Mouse (Mus musculus) spleen, adult 2 months (tissue): ENCODE results near the gene Fgfr2. TPM values are rescaled to one million over a fixed set of nuclear protein-coding genes. Genes with fewer than 3 reads are reported as not detected.

Experiments used
- DNase-seq, 2 experiments: peaks; one replicate each; pipeline versions ENCODE4 v3.0.0 to v3.0.0-alpha.2; 2012 to 2021; ENCODE audit warnings: low spot score in 2 of 2, low read depth in 1 of 2
- H3K27ac ChIP-seq: fragments of 200-500 bp; 2 replicates; pipeline ENCODE4 v1.5.1; 2012; ENCODE audit warnings: low read length, inconsistent platforms; ENCODE audit not compliant: insufficient read depth
- H3K27me3 ChIP-seq: fragments of 200-500 bp; 2 replicates; pipeline ENCODE4 v1.6.1; 2012; ENCODE audit warnings: mild to moderate bottlenecking, moderate library complexity, low read length, inconsistent platforms; ENCODE audit not compliant: control insufficient read depth, insufficient read depth
- H3K36me3 ChIP-seq: fragments of 200-500 bp; 2 replicates; pipeline ENCODE4 v1.6.1; 2012; ENCODE audit warnings: mild to moderate bottlenecking, low read length, inconsistent platforms; ENCODE audit not compliant: control insufficient read depth, insufficient read depth
- H3K4me1 ChIP-seq: fragments of 200-500 bp; 2 replicates; pipeline ENCODE4 v1.6.1; 2011; ENCODE audit warnings: inconsistent platforms; ENCODE audit not compliant: control insufficient read depth, insufficient read depth, insufficient read length
- H3K4me3 ChIP-seq: fragments of 200-500 bp; 2 replicates; pipeline ENCODE4 v1.5.1; 2011; ENCODE audit warnings: mild to moderate bottlenecking, inconsistent platforms; ENCODE audit not compliant: insufficient read depth, insufficient read length; ENCODE audit errors: extremely low read depth
- CTCF ChIP-seq: fragments of 200-500 bp; IDR thresholded peaks from 2 replicates; pipeline ENCODE4 v1.5.1; 2011; ENCODE audit warnings: mild to moderate bottlenecking, inconsistent platforms; ENCODE audit not compliant: insufficient read depth, insufficient read length, insufficient replicate concordance; ENCODE audit errors: extremely low read depth
- POLR2A ChIP-seq: fragments of 200-500 bp; IDR thresholded peaks from 2 replicates; pipeline ENCODE4 v1.6.1; 2011; ENCODE audit warnings: low read depth, low read length, inconsistent platforms
- WGBS: fragments of 180-500 bp; shearing (Covaris S2); methylation state at CpG from one replicate; pipeline ENCODE4 v1.1.7; 2018; 5-methylcytosine and 5-hydroxymethylcytosine counted together
- polyA plus RNA-seq: library from polyadenylated mRNA; depleted of rRNA; stranded (reverse); fragments of >200 nt; gene quantifications from 2 replicates; pipeline ENCODE4 v1.2.3, GENCODE M21; 2012

The Fgfr2 gene
- polyA plus RNA-seq, 1 experiment: 1.6 TPM

DNA sequence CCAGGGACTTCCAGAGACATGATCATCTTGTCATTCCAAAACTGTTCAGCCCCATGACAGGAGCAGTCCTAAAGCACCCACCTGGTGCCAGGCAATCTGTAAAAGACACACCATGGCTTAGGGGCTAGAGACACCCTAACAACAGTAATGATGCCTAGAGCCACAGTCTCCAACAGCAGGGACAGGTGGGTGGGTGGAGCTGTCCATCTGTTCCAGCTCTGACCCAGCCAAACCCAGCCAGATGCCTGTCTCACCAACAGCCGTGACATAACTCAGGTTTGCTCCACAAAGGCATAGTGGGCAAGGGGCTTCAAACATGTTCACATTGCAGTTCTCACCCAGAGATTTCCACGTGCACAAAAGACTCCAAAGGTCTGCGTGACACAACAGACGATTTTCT lies 841.4 kb downstream of the Fgfr2 start:
- Histone ChIP-seq H3K4me3 (no peak overlapping the region), H3K27ac (no peak overlapping the region), H3K27me3 (no peaks in the 10 kb centered on the region), H3K4me1 (peaks cover 35% of the 10 kb centered on the region; the same call in 1 of the 2 replicates), H3K36me3 (peaks cover 3% of the 10 kb centered on the region)
- 76% methylated on average over 4 of the region's 4 CpGs for WGBS
- TF ChIP-seq CTCF (no peak), POLR2A (no peak)
- no peak for DNase-seq

DNA sequence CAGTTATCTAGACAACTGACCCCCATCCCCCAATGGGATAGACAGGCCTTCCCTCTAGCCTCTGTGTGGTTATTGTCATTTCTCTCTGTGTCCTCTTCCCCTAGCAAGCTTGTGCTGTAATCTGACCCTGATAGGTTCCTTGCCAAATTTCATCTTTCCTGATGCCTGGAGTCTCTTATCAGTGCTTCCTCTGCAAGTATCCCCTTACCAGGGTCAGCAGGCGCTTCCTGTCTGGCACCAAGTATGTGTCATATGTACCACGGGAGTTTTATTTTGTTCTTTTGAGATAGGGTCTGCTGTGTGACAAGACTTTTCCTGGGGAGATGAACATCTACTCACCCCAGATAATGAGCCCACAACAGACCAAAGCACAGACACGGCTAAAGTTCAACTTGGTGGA lies 844.5 kb downstream of the Fgfr2 start:
- no peak for DNase-seq
- H3K27ac ChIP-seq: no peak overlapping the region
- 76% methylated on average over 3 of the region's 3 CpGs for WGBS
- TF ChIP-seq POLR2A: no peak
- no peak for TF ChIP-seq CTCF
- no peak overlapping the region for H3K4me3 ChIP-seq
- H3K27me3 ChIP-seq: no peaks in the 10 kb centered on the region
- peaks cover 4% of the 10 kb centered on the region for H3K36me3 ChIP-seq
- H3K4me1 ChIP-seq: peaks cover 16% of the 10 kb centered on the region; the same call in 1 of the 2 replicates

DNA sequence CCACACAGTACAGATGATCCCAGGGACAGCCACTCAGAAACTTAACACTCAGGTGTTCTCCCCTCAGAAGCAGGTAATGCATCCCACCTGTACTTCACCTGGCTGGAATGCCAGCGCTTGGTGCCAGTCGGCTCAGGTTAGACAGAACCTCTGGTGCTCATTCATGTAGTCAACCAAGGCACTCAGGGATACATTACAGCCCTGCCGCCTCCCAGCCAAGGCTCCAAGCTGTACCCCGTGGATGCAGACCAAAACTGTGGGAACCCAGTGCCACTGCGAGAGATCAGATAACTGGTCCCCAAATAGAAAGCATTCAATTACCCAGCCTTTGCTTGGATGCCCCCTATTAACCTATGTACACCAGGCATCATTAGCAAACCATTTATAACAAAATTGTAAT lies 846.9 kb downstream of the Fgfr2 start:
- Histone ChIP-seq H3K4me1 (no peaks in the 10 kb centered on the region), H3K4me3 (no peak overlapping the region), H3K27ac (no peak overlapping the region), H3K36me3 (peaks cover 5% of the 10 kb centered on the region), H3K27me3 (no peaks in the 10 kb centered on the region)
- WGBS: 92% methylated on average over 5 of the region's 5 CpGs
- TF ChIP-seq POLR2A (no peak), CTCF (no peak)
- no peak for DNase-seq

- Histone ChIP-seq H3K36me3 (peaks cover 13% of the 10 kb centered on the region), H3K4me1 (no peaks in the 10 kb centered on the region), H3K27me3 (no peaks in the 10 kb centered on the region), H3K4me3 (no peak overlapping the region), H3K27ac (no peak overlapping the region)
- no peak for DNase-seq
- WGBS: 91% methylated on average over 2 of the region's 2 CpGs
- TF ChIP-seq POLR2A (no peak), CTCF (no peak)
Measured at GRCm38 (mm10) chr7:132273741-132274513, 849.2 kb downstream of the Fgfr2 start.

GRCm38 (mm10) chr7:132272984-132273383 lies 850.2 kb downstream of the Fgfr2 start:
- Histone ChIP-seq H3K27me3 (no peaks in the 10 kb centered on the region), H3K27ac (no peak overlapping the region), H3K4me1 (no peaks in the 10 kb centered on the region), H3K36me3 (peaks cover 20% of the 10 kb centered on the region), H3K4me3 (no peak overlapping the region)
- 93% methylated on average over 5 of the region's 5 CpGs for WGBS
- no peak for DNase-seq
- TF ChIP-seq CTCF: no peak
- no peak for TF ChIP-seq POLR2A

GRCm38 (mm10) chr7:132270364-132270763 lies 852.8 kb downstream of the Fgfr2 start:
- no peaks in the 10 kb centered on the region for H3K27me3 ChIP-seq
- H3K4me1 ChIP-seq: no peaks in the 10 kb centered on the region
- H3K4me3 ChIP-seq: no peak overlapping the region
- peaks cover 37% of the 10 kb centered on the region for H3K36me3 ChIP-seq
- no peak for TF ChIP-seq POLR2A
- 87% methylated on average over 8 of the region's 8 CpGs for WGBS
- no peak for DNase-seq
- H3K27ac ChIP-seq: no peak overlapping the region

GRCm38 (mm10) chr7:132269661-132270060 lies 853.5 kb downstream of the Fgfr2 start:
- Histone ChIP-seq H3K36me3 (peaks cover 41% of the 10 kb centered on the region), H3K27ac (no peak overlapping the region), H3K27me3 (no peaks in the 10 kb centered on the region), H3K4me3 (no peak overlapping the region), H3K4me1 (no peaks in the 10 kb centered on the region)
- 87% methylated on average over 3 of the region's 3 CpGs for WGBS
- no peak for DNase-seq
- no peak for TF ChIP-seq CTCF
- TF ChIP-seq POLR2A: no peak
